Mouse (Mus musculus): ENCODE data around the gene Hey2. TPM values are rescaled to one million over a fixed set of nuclear protein-coding genes. Genes with fewer than 3 reads are reported as not detected.

The Hey2 gene
- polyA plus RNA-seq, 1 experiment from 2014 or later = 1.8 TPM

DNA sequence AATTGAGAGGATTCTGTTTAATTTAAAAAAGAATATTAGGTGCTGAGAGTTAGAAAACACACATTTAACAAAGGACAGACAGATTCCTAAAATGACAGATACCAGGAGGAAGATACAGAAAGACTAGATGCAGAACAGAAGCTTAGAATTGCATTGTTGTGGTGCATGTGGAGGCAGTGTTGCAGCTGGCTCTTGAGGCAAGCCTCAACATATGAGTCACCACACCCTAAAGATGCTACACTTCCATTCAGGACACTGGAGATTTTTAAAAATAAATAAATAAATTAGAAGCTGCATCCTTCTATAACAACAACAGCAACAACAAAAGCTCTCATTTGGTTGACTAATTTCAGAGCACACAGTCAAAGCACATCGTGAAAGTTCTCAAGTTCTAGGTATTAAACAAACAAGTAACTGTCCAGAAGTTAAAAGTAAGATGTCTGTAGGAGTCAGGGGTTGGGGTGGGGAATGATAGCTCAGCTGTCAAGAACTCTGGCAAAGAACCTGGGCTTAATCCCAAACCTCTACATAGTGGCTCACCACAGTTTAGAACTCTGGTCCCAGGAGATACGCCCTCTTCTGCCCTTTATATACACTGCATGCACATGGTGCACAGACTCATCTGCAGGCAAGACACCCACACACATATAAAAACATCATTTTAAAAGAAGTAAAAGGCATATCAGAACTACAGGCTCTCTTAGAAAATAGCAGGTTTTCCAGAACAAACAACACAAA lies 42.7 kb downstream of the Hey2 start:
- 95% methylated on average over 2 of the region's 2 CpGs for WGBS
- ATAC-seq (ENCODE audit: insufficient number of reproducible peaks, low FRiP score, low TSS enrichment, low read depth) = no peak
- no peak overlapping the region for H3K9ac ChIP-seq (ENCODE audit: low read length)

DNA sequence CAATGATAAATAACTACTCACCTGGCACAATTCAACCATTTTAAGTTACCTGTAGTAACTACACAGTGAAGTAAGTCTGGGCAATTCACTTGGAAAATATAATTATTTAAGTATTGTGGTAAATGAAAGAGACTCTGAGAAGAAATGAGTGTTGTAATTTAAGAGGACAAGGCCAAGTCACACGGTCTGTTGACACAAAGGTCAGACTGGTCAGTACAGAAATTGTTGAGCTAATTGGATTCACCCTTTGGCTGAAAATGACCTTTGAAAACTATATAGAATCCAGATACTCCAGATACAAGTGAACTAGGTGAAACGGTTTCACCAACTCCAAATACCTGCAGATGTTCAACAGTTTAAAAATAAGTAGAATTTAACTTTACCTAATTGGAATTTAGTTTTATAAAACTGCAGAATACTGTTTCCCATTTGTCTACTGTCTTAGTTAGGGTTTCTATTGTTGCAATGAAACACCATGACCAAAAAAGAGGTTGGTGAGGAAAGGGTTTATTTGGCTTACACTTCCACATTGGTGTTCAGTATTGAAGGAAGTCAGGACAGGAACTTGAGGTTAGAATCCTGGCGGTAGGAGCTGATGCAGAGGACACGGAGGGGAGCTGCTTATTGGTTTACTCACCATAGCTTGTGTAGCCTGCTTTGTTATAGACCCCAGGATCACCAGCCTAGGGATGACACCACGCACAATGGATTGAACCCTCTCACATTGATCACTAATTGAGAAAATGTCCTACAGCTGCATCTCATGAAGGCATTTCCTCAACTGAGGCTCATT lies 45.9 kb downstream of the Hey2 start:
- DNase-seq (ENCODE audit: low spot score) (no peak), ATAC-seq (ENCODE audit: insufficient number of reproducible peaks, low FRiP score, low TSS enrichment, low read depth) (no peak)
- H3K4me2 ChIP-seq (ENCODE audit: low read depth, severe bottlenecking) = no peak overlapping the region
- no peak overlapping the region for H3K27ac ChIP-seq (replicated peaks; ENCODE audit: low read depth, low read length)
- H3K4me3 ChIP-seq (ENCODE audit: low read depth, low read length) = no peak overlapping the region
- H3K9me3 ChIP-seq (ENCODE audit: control insufficient read depth, low read length) = no peaks in the 10 kb centered on the region
- no peaks in the 10 kb centered on the region for H3K4me1 ChIP-seq (ENCODE audit: control insufficient read depth, insufficient read depth, low read length)
- 78% methylated on average over 5 of the region's 5 CpGs for WGBS
- H3K36me3 ChIP-seq (ENCODE audit: control insufficient read depth, insufficient read depth, low read length) = no peaks in the 10 kb centered on the region
- no peaks in the 10 kb centered on the region for H3K27me3 ChIP-seq (ENCODE audit: control insufficient read depth, insufficient read depth, low read length)
- H3K9ac ChIP-seq (ENCODE audit: low read length) = no peak overlapping the region

More for the DNA sequence above, 42.7 kb downstream of the Hey2 start:
- 0 out of 2 replicates have a peak, but pooled peaks cover 2% of the 10 kb centered on the region for H3K4me1 ChIP-seq (ENCODE audit: control insufficient read depth, insufficient read depth, low read length)
- no peak overlapping the region for H3K4me3 ChIP-seq (ENCODE audit: low read depth, low read length)
- H3K36me3 ChIP-seq (ENCODE audit: control insufficient read depth, insufficient read depth, low read length) = no peaks in the 10 kb centered on the region
- DNase-seq (ENCODE audit: low spot score) = no peak
- no peak overlapping the region for H3K27ac ChIP-seq (replicated peaks; ENCODE audit: low read depth, low read length)
- no peak overlapping the region for H3K4me2 ChIP-seq (ENCODE audit: low read depth, severe bottlenecking)
- no peaks in the 10 kb centered on the region for H3K9me3 ChIP-seq (ENCODE audit: control insufficient read depth, low read length)
- no peaks in the 10 kb centered on the region for H3K27me3 ChIP-seq (ENCODE audit: control insufficient read depth, insufficient read depth, low read length)

DNA sequence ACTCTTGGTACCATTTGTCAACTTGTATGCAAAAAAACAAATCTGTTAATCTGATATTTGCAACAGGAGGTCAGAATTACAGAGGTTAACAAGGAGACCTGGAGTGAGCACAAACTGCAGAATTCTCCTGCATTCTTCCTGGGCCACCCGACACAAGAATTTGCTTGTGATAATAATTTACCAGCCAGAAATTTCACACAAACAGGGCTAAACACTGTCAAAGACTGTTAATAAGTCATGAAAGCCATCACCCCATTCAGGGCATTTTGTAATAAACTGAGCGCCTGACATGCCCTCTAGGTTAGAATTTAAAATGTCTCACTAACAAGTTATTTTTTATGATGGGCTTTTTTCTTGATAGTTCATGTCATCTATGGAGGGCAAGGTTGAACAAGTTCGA lies 51.6 kb downstream of the Hey2 start:
- ATAC-seq (ENCODE audit: insufficient number of reproducible peaks, low FRiP score, low TSS enrichment, low read depth) = no peak
- 86% methylated on average over 3 of the region's 3 CpGs for WGBS

DNA sequence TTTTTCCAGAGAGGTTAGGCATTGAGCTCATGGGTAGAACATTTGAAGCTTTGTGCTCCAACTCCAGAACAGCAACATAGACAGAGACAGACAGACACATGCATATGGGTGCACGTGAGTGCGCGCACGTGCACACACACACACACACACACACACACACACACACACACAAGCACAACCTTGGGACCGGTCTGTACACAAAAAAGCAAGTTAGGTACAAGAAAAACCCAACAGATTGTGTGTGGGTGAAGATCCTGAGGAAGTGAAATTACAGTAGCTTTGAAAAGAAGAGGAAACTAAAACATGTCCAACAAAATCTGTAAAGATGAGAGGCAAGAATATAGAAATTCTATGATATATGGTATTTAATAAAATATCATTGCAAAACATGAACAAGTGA lies 53.1 kb downstream of the Hey2 start:
- no peak overlapping the region for H3K9ac ChIP-seq (ENCODE audit: low read length)
- DNase-seq (ENCODE audit: low spot score) (no peak), ATAC-seq (ENCODE audit: insufficient number of reproducible peaks, low FRiP score, low TSS enrichment, low read depth) (no peak)
- no peak overlapping the region for H3K27ac ChIP-seq (replicated peaks; ENCODE audit: low read depth, low read length)
- WGBS = 97% methylated on average over 5 of the region's 5 CpGs
- H3K36me3 ChIP-seq (ENCODE audit: control insufficient read depth, insufficient read depth, low read length) = no peaks in the 10 kb centered on the region
- no peak overlapping the region for H3K4me2 ChIP-seq (ENCODE audit: low read depth, severe bottlenecking)
- no peaks in the 10 kb centered on the region for H3K4me1 ChIP-seq (ENCODE audit: control insufficient read depth, insufficient read depth, low read length)
- H3K4me3 ChIP-seq (ENCODE audit: low read depth, low read length) = no peak overlapping the region
- no peaks in the 10 kb centered on the region for H3K27me3 ChIP-seq (ENCODE audit: control insufficient read depth, insufficient read depth, low read length)
- no peaks in the 10 kb centered on the region for H3K9me3 ChIP-seq (ENCODE audit: control insufficient read depth, low read length)

More for the DNA sequence above, 51.6 kb downstream of the Hey2 start:
- no peak overlapping the region for H3K4me3 ChIP-seq (ENCODE audit: low read depth, low read length)
- DNase-seq (ENCODE audit: low spot score) = no peak
- H3K9me3 ChIP-seq (ENCODE audit: control insufficient read depth, low read length) = no peaks in the 10 kb centered on the region
- no peaks in the 10 kb centered on the region for H3K36me3 ChIP-seq (ENCODE audit: control insufficient read depth, insufficient read depth, low read length)
- no peaks in the 10 kb centered on the region for H3K27me3 ChIP-seq (ENCODE audit: control insufficient read depth, insufficient read depth, low read length)
- no peak overlapping the region for H3K9ac ChIP-seq (ENCODE audit: low read length)
- no peak overlapping the region for H3K27ac ChIP-seq (replicated peaks; ENCODE audit: low read depth, low read length)
- H3K4me2 ChIP-seq (ENCODE audit: low read depth, severe bottlenecking) = no peak overlapping the region
- H3K4me1 ChIP-seq (ENCODE audit: control insufficient read depth, insufficient read depth, low read length) = no peaks in the 10 kb centered on the region

DNA sequence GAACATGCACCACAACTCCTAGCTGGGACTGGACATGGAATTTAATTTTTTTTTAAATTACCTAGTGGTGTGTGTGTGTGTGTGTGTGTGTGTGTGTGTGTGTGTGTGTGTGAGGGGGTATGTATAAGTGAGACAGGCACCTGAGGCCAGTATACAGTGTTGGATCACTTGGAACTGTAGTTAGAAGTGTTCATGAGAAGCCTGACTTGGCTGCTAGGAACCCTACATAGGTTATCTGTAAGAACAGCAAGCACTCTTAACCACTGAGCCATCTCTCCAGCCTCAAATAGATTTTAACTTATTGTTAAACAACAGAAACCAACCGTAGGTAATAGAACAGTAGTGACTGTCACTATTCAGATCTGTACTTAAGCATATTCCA lies 54.3 kb downstream of the Hey2 start:
- Histone ChIP-seq H3K27ac (replicated peaks; ENCODE audit: low read depth, low read length) (no peak overlapping the region), H3K4me2 (ENCODE audit: low read depth, severe bottlenecking) (no peak overlapping the region), H3K27me3 (ENCODE audit: control insufficient read depth, insufficient read depth, low read length) (no peaks in the 10 kb centered on the region), H3K4me1 (ENCODE audit: control insufficient read depth, insufficient read depth, low read length) (no peaks in the 10 kb centered on the region), H3K36me3 (ENCODE audit: control insufficient read depth, insufficient read depth, low read length) (no peaks in the 10 kb centered on the region), H3K9ac (ENCODE audit: low read length) (no peak overlapping the region), H3K4me3 (ENCODE audit: low read depth, low read length) (no peak overlapping the region), H3K9me3 (ENCODE audit: control insufficient read depth, low read length) (no peaks in the 10 kb centered on the region)
- no peak for ATAC-seq (ENCODE audit: insufficient number of reproducible peaks, low FRiP score, low TSS enrichment, low read depth)
- DNase-seq (ENCODE audit: low spot score) = no peak
- 88% methylated on average over 1 of the region's 1 CpGs for WGBS

DNA sequence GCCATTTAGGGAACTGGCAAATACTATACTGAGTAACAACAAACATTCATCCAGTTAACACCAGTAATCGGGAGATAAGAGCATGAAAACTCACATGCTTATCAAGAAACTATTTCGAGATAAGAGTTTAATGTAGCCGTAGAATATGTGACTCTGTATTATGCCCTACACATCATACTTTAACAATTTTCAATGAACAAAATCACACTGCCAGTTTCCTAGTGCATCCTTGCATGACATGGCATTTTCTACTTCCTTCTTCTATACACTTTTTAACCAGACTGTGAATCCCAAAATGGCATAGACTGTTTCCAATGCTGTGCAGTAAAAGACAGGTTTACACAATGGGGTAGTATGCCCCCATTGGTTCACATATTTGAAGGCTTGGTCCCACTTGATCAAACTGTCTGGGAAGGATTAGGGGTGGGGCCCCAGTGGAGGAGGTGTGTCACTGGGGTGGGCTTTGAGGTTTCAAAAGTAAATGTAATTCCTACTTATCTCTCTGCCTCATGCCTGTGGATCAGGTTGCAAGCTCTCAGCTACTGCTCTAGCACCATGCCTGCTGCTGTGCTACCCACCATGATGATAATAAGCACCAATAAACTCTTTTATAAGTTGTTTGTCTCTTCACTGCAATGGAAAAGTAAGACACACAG lies 54.8 kb downstream of the Hey2 start:
- Histone ChIP-seq H3K4me1 (ENCODE audit: control insufficient read depth, insufficient read depth, low read length) (no peaks in the 10 kb centered on the region), H3K27me3 (ENCODE audit: control insufficient read depth, insufficient read depth, low read length) (no peaks in the 10 kb centered on the region), H3K4me3 (ENCODE audit: low read depth, low read length) (no peak overlapping the region), H3K36me3 (ENCODE audit: control insufficient read depth, insufficient read depth, low read length) (no peaks in the 10 kb centered on the region), H3K9me3 (ENCODE audit: control insufficient read depth, low read length) (no peaks in the 10 kb centered on the region), H3K9ac (ENCODE audit: low read length) (no peak overlapping the region), H3K4me2 (ENCODE audit: low read depth, severe bottlenecking) (no peak overlapping the region), H3K27ac (replicated peaks; ENCODE audit: low read depth, low read length) (no peak overlapping the region)
- 97% methylated on average over 3 of the region's 3 CpGs for WGBS
- DNase-seq (ENCODE audit: low spot score) (no peak), ATAC-seq (ENCODE audit: insufficient number of reproducible peaks, low FRiP score, low TSS enrichment, low read depth) (no peak)

DNA sequence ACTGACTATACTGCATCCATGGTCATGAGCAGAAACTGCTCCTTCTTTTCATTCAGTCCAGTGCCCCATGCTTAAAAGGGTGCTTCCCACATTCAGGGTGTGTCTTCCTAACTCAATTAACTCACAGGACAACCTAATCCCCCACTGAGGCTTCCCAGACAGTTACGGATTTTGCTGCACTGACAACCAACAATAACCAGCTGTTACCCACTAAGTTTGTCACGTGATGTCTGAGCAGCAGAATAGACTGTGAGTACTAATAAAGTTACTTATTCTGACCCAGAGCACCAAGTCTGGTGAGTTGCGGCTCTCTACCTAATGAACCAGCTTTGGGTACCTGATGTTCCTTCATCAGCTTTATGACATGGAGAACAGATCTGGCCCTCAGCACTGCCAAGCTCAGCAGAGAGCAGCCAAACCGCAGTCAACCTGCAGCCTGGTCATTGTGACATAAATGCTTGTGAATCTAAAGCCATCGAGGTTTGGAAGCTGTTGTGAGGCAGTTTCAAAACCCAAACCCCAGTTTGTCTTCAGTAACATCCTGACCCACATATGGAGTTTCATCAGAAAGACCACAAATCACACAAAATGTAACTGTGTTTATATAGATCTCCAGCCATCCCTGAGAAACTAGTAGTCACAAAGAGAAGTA lies 56.4 kb downstream of the Hey2 start:
- WGBS = 83% methylated on average over 5 of the region's 5 CpGs
- no peaks in the 10 kb centered on the region for H3K36me3 ChIP-seq (ENCODE audit: control insufficient read depth, insufficient read depth, low read length)
- no peak overlapping the region for H3K9ac ChIP-seq (ENCODE audit: low read length)
- H3K4me1 ChIP-seq (ENCODE audit: control insufficient read depth, insufficient read depth, low read length) = no peaks in the 10 kb centered on the region
- DNase-seq (ENCODE audit: low spot score) (no peak), ATAC-seq (ENCODE audit: insufficient number of reproducible peaks, low FRiP score, low TSS enrichment, low read depth) (no peak)
- H3K4me3 ChIP-seq (ENCODE audit: low read depth, low read length) = no peak overlapping the region
- no peaks in the 10 kb centered on the region for H3K9me3 ChIP-seq (ENCODE audit: control insufficient read depth, low read length)
- no peak overlapping the region for H3K4me2 ChIP-seq (ENCODE audit: low read depth, severe bottlenecking)
- H3K27me3 ChIP-seq (ENCODE audit: control insufficient read depth, insufficient read depth, low read length) = no peaks in the 10 kb centered on the region
- no peak overlapping the region for H3K27ac ChIP-seq (replicated peaks; ENCODE audit: low read depth, low read length)
